Mouse (Mus musculus) thymus, adult 2 months (tissue): ENCODE results near the gene Pepd. TPM values are rescaled to one million over a fixed set of nuclear protein-coding genes. Genes with fewer than 3 reads are reported as not detected.

Source experiments
- DNase-seq: peaks from one replicate; pipeline ENCODE4 v3.0.0; 2021
- H3K27ac ChIP-seq: fragments of 200-500 bp; 2 replicates; pipeline ENCODE4 v1.5.1; 2012; ENCODE audit warnings: low read length, control low read depth; ENCODE audit not compliant: control insufficient read depth, insufficient read depth
- H3K27me3 ChIP-seq: fragments of 200-500 bp; 2 replicates; pipeline ENCODE4 v1.6.1; 2012; ENCODE audit warnings: mild to moderate bottlenecking, low read length, moderate library complexity, mixed read lengths; ENCODE audit not compliant: control insufficient read depth, insufficient read depth
- H3K36me3 ChIP-seq: fragments of 200-500 bp; 2 replicates; pipeline ENCODE4 v1.6.1; 2012; ENCODE audit warnings: mild to moderate bottlenecking, low read length, moderate library complexity; ENCODE audit not compliant: control insufficient read depth, insufficient read depth
- H3K4me1 ChIP-seq: fragments of 200-500 bp; replicated peaks from 2 replicates; pipeline ENCODE4 v1.6.1; 2012; ENCODE audit warnings: low read length; ENCODE audit not compliant: control insufficient read depth, insufficient read depth
- H3K4me3 ChIP-seq: fragments of 200-500 bp; 2 replicates; pipeline ENCODE4 v1.5.1; 2012; ENCODE audit warnings: mild to moderate bottlenecking, low read length, control low read depth, moderate library complexity; ENCODE audit not compliant: control insufficient read depth, insufficient read depth
- CTCF ChIP-seq: fragments of 200-500 bp; IDR thresholded peaks from 2 replicates; pipeline ENCODE4 v1.5.1; 2012; ENCODE audit warnings: mild to moderate bottlenecking, control low read depth, low read length, moderate library complexity, borderline replicate concordance; ENCODE audit not compliant: control insufficient read depth, poor library complexity, insufficient read depth; ENCODE audit errors: extremely low read depth
- POLR2A ChIP-seq: fragments of 200-500 bp; IDR thresholded peaks from 2 replicates; pipeline ENCODE4 v1.6.1; 2012; ENCODE audit warnings: mild to moderate bottlenecking, low read length, control low read depth, moderate library complexity; ENCODE audit not compliant: control insufficient read depth, poor library complexity, insufficient read depth; ENCODE audit errors: extremely low read depth
- WGBS: fragments of 180-500 bp; shearing (Covaris S2); methylation state at CpG from one replicate; pipeline ENCODE4 v1.1.7; 2018; 5-methylcytosine and 5-hydroxymethylcytosine counted together
- polyA plus RNA-seq: library from polyadenylated mRNA; depleted of rRNA; stranded (reverse); fragments of >200 nt; gene quantifications from 2 replicates; pipeline ENCODE4 v1.2.3, GENCODE M21; 2012

Pepd gene
- polyA plus RNA-seq, 1 experiment, result 87.6 TPM

- no peak for DNase-seq
- Histone ChIP-seq H3K4me1 (no peaks in the 10 kb centered on the region; the same call in 1 of the 2 replicates), H3K27ac (no peak overlapping the region), H3K4me3 (no peak overlapping the region), H3K27me3 (no peaks in the 10 kb centered on the region), H3K36me3 (no peaks in the 10 kb centered on the region)
- WGBS, result 96% methylated on average over 8 of the region's 8 CpGs
- no peak for TF ChIP-seq POLR2A
- no peak for TF ChIP-seq CTCF
Measured at GRCm38 (mm10) chr7:34957138-34957537, 45.0 kb downstream of the Pepd start.

- WGBS, result 89% methylated on average over 11 of the region's 11 CpGs
- Histone ChIP-seq H3K27ac (no peak overlapping the region), H3K4me3 (no peak overlapping the region), H3K36me3 (no peaks in the 10 kb centered on the region), H3K4me1 (no peaks in the 10 kb centered on the region; the same call in 1 of the 2 replicates), H3K27me3 (no peaks in the 10 kb centered on the region)
- DNase-seq, result no peak
- TF ChIP-seq POLR2A (no peak), CTCF (no peak)
Measured at GRCm38 (mm10) chr7:34963889-34964645, 51.9 kb downstream of the Pepd start.

- WGBS, result 94% methylated on average over 3 of the region's 3 CpGs
- H3K4me3 ChIP-seq, result no peak overlapping the region
- no peak for DNase-seq
- TF ChIP-seq POLR2A (no peak), CTCF (no peak)
- H3K36me3 ChIP-seq, result no peaks in the 10 kb centered on the region
- no peaks in the 10 kb centered on the region for H3K27me3 ChIP-seq
- H3K4me1 ChIP-seq, result no peaks in the 10 kb centered on the region
- no peak overlapping the region for H3K27ac ChIP-seq
Measured at GRCm38 (mm10) chr7:34967362-34967761, 55.2 kb downstream of the Pepd start.

- no peaks in the 10 kb centered on the region for H3K4me1 ChIP-seq
- no peak overlapping the region for H3K4me3 ChIP-seq
- no peaks in the 10 kb centered on the region for H3K27me3 ChIP-seq
- H3K36me3 ChIP-seq, result no peaks in the 10 kb centered on the region
- no peak overlapping the region for H3K27ac ChIP-seq
- no peak for TF ChIP-seq CTCF
- no peak for TF ChIP-seq POLR2A
- DNase-seq, result no peak
- WGBS, result 95% methylated on average over 3 of the region's 3 CpGs
Measured at GRCm38 (mm10) chr7:34968749-34969433, 56.7 kb downstream of the Pepd start.

GRCm38 (mm10) chr7:34971826-34972225, 59.6 kb downstream of the Pepd start:
- WGBS, result 93% methylated on average over 10 of the region's 10 CpGs
- no peak overlapping the region for H3K4me3 ChIP-seq
- DNase-seq, result no peak
- H3K27me3 ChIP-seq, result no peaks in the 10 kb centered on the region
- H3K27ac ChIP-seq, result no peak overlapping the region
- TF ChIP-seq CTCF (no peak), POLR2A (no peak)
- H3K36me3 ChIP-seq, result no peaks in the 10 kb centered on the region
- H3K4me1 ChIP-seq, result no peaks in the 10 kb centered on the region

- no peak for TF ChIP-seq CTCF
- no peak for TF ChIP-seq POLR2A
- Histone ChIP-seq H3K4me1 (no peaks in the 10 kb centered on the region), H3K27me3 (no peaks in the 10 kb centered on the region), H3K36me3 (no peaks in the 10 kb centered on the region), H3K4me3 (no peak overlapping the region), H3K27ac (no peak overlapping the region)
- 92% methylated on average over 4 of the region's 4 CpGs for WGBS
- DNase-seq, result no peak
Measured at GRCm38 (mm10) chr7:34972990-34973440, 60.8 kb downstream of the Pepd start.

GRCm38 (mm10) chr7:34973877-34974276, 61.7 kb downstream of the Pepd start:
- no peaks in the 10 kb centered on the region for H3K4me1 ChIP-seq
- H3K4me3 ChIP-seq, result no peak overlapping the region
- no peak for DNase-seq
- H3K27ac ChIP-seq, result no peak overlapping the region
- 88% methylated on average over 3 of the region's 3 CpGs for WGBS
- H3K27me3 ChIP-seq, result no peaks in the 10 kb centered on the region
- no peaks in the 10 kb centered on the region for H3K36me3 ChIP-seq
- TF ChIP-seq CTCF (no peak), POLR2A (no peak)
